Mouse (Mus musculus) macrophage (primary cell): ENCODE measurements at regions not wholly inside any gene's neighbourhood (a gene's known extent, or its start where the extent isn't known, plus 50 kb on each side); places are given as distances from the start of the nearest gene placed in this dataset.

Experiments
- H3K27ac ChIP-seq: fragments of 350-480 bp; formaldehyde crosslinking; 2 replicates; pipeline ENCODE4 v1.9.0; 2021
- H3K36me3 ChIP-seq: fragments of 350-480 bp; formaldehyde crosslinking; 2 replicates; pipeline ENCODE4 v1.9.0; 2021; ENCODE audit errors: inconsistent target
- H3K4me3 ChIP-seq: fragments of 350-480 bp; formaldehyde crosslinking; 2 replicates; pipeline ENCODE4 v1.9.0; 2021; ENCODE audit errors: inconsistent target
- H3K79me2 ChIP-seq: fragments of 350-480 bp; formaldehyde crosslinking; 2 replicates; pipeline ENCODE4 v1.9.0; 2021; ENCODE audit errors: inconsistent target
- WGBS: methylation state at CpG from one replicate; pipeline ENCODE4 v1.1.7; 2026; ENCODE audit warnings: inconsistent platforms; ENCODE audit not compliant: missing documents; 5-methylcytosine and 5-hydroxymethylcytosine counted together

DNA sequence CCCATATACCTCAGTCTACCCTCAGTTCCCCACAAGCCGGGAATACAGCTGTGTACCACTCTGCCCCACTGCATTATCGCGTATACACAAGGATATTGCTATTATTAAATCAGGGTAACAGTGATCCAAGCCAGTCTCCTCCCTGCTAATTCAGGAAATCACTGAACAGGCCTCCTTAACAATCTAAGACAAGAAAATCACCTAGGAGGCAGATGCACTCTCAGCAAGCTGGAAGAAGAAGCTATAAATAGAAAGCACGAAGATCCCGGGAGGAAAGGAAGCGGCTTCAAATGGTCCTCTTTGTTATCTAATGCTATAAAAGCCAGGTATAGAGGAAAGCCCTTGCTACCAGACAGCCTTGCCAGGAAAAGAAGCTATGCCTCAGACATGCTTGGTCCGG lies 304.6 kb downstream of the Wdr11 start:
- Histone ChIP-seq H3K79me2 (no peaks in the 10 kb centered on the region), H3K4me3 (no peak overlapping the region), H3K27ac (no peak overlapping the region), H3K36me3 (no peaks in the 10 kb centered on the region)
- WGBS = 69% methylated on average over 7 of the region's 7 CpGs

- H3K36me3 ChIP-seq = no peaks in the 10 kb centered on the region
- 78% methylated on average over 3 of the region's 3 CpGs for WGBS
- no peak overlapping the region for H3K27ac ChIP-seq
- H3K79me2 ChIP-seq = no peaks in the 10 kb centered on the region
- no peak overlapping the region for H3K4me3 ChIP-seq
Measured at GRCm38 (mm10) chr7:129897511-129897910, 305.8 kb downstream of the Wdr11 start.

DNA sequence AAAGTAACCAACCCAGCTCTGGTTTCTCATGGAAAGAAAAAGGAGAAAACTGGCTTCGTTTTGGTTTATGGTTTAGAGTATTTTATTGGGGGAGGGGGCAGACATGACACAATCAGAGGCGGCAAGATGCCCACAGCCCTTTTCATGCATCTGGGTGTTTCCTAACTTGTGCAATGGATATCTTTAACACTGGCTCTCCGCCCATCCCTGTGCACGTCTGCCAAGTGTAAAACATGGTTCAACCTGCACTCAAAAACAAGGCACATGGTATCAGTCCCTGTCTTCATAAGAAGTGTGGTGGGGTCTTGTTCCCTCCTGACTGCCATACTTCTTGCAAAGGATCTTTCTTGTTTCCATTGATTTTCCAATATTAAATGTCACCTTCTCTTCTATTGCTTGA lies 310.6 kb downstream of the Wdr11 start:
- Histone ChIP-seq H3K27ac (no peak overlapping the region), H3K4me3 (no peak overlapping the region), H3K79me2 (no peaks in the 10 kb centered on the region), H3K36me3 (no peaks in the 10 kb centered on the region)
- 84% methylated on average over 4 of the region's 4 CpGs for whole genome bisulfite sequencing

- WGBS = 92% methylated on average over 5 of the region's 5 CpGs
- H3K4me3 ChIP-seq = no peak overlapping the region
- no peak overlapping the region for H3K27ac ChIP-seq
- H3K36me3 ChIP-seq = no peaks in the 10 kb centered on the region
- H3K79me2 ChIP-seq = no peaks in the 10 kb centered on the region
Measured at GRCm38 (mm10) chr7:129903126-129903525, 311.5 kb downstream of the Wdr11 start.

DNA sequence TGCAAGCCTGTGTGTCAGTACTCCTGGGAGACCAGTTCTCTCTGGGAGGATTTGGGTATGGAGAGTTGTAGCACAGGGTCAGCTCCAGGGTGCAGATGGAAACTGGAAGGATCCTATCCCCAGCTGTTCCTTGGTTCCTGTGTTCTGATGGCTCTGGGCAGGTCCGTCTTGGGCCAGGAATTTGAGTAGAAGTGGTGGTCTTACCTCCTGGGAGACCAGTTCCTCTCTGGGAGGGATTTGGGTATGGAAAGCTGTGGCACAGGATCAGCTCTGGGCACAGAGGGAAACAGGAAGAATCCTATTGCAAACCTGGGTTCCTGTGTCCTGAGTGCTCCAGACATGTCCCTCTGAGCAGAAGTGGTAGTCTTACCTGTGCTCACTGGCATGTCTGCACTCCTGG lies 314.5 kb downstream of the Wdr11 start:
- no peaks in the 10 kb centered on the region for H3K79me2 ChIP-seq
- H3K36me3 ChIP-seq = no peaks in the 10 kb centered on the region
- no peak overlapping the region for H3K4me3 ChIP-seq
- no peak overlapping the region for H3K27ac ChIP-seq
- no CpG with 5 or more reads among the region's 1 CpGs for WGBS

DNA sequence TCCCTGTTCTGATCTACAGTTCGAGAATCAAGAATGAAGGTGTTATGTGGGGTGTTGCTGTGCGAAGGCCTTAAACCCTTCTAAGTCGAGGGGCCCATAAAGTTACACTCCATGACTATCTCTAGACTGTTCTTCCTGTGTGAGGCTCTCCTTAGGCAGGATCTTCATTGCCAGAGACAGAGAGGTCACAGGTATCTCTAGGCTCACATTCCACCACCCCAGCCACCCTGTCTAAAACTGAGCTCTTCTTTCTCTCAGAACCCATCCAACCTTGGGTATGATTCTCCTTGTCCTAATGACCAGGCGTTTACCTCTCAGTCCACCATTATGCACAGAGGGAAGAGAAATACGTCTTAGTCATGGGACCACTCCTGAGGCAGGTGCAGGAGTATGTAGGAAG lies 317.2 kb downstream of the Wdr11 start:
- no peaks in the 10 kb centered on the region for H3K36me3 ChIP-seq
- no peak overlapping the region for H3K4me3 ChIP-seq
- H3K27ac ChIP-seq = no peak overlapping the region
- 92% methylated on average over 5 of the region's 5 CpGs for WGBS
- H3K79me2 ChIP-seq = no peaks in the 10 kb centered on the region

GRCm38 (mm10) chr7:129909730-129910129 lies 318.1 kb downstream of the Wdr11 start:
- no peaks in the 10 kb centered on the region for H3K79me2 ChIP-seq
- WGBS = 67% methylated on average over 1 of the region's 1 CpGs
- no peak overlapping the region for H3K4me3 ChIP-seq
- H3K27ac ChIP-seq = no peak overlapping the region
- H3K36me3 ChIP-seq = no peaks in the 10 kb centered on the region

GRCm38 (mm10) chr7:129910826-129911225 lies 319.2 kb downstream of the Wdr11 start:
- 78% methylated on average over 3 of the region's 3 CpGs for WGBS
- H3K79me2 ChIP-seq = no peaks in the 10 kb centered on the region

GRCm38 (mm10) chr7:129914871-129915270 lies 323.2 kb downstream of the Wdr11 start:
- Histone ChIP-seq H3K79me2 (no peaks in the 10 kb centered on the region), H3K27ac (no peak overlapping the region), H3K36me3 (no peaks in the 10 kb centered on the region), H3K4me3 (no peak overlapping the region)
- WGBS = 91% methylated on average over 6 of the region's 6 CpGs

More at GRCm38 (mm10) chr7:129910826-129911225, 319.2 kb downstream of the Wdr11 start:
- Histone ChIP-seq H3K36me3 (no peaks in the 10 kb centered on the region), H3K4me3 (no peak overlapping the region), H3K27ac (no peak overlapping the region)

DNA sequence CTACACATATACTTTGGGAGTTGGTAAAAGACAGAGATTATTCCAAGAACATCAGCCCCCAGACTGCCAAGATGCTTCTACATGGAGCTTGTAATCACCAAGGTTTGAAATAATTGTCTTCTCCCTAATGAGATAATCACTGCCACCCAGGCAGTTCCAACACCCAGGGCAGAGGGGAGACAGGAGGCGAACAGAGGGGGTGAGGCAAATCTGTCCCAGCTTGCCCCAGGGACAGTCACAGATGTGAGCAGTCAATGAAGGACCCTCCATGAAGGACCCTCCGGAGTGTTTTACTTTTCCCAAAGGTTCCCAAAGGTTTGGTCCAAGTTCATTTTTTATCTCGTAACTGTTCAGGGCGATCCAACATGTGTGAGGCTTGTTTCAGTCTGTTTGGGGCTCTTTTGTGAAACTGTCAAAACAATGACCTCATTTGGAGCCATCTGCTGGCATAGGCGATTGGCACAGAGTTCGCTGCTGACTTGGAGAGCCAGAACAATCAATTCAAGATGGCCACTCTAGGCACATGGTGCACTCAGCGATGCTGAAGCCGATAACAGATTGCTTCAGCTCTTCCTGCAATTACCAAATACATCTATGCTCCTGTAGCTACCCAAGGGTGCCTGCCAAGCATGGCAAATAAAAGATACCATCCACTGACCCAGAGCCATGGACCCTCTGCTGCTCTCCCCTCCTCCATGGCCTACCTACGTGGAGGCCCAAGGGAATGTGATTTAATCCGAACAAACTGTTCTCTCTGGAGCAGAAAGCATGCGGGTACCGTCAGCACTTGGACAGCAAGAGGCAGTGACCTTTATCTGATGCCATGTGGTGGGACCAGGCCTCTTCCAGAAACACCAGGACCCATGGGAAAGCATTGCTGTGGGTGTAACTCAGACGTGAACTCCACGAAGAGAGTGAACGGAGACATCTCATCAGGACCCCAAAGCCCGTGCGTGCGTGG lies 326.9 kb downstream of the Wdr11 start:
- Histone ChIP-seq H3K36me3 (no peaks in the 10 kb centered on the region), H3K27ac (no peak overlapping the region), H3K79me2 (no peaks in the 10 kb centered on the region), H3K4me3 (no peak overlapping the region)
- WGBS = 91% methylated on average over 18 of the region's 18 CpGs

DNA sequence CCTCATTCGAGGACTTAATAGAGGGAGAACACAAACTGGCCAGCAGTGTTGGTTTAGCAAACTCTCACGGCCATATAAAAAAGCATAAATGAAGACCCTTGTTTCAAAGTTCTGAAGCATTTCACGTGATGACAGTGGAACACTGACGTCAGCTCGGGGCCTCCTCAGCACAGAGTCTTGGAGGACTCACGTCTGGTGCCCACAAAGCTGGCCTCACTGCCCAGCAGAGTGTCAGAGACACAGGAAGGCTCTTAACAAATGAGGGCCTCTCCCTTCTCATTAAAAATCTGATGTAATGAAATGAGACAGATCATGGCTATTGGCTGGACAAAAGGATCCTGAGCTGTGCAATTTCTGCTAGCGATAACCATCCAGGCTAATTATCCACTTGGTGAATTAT lies 330.6 kb downstream of the Wdr11 start:
- no peaks in the 10 kb centered on the region for H3K36me3 ChIP-seq
- H3K27ac ChIP-seq = no peak overlapping the region
- 83% methylated on average over 7 of the region's 7 CpGs for WGBS
- H3K79me2 ChIP-seq = no peaks in the 10 kb centered on the region
- no peak overlapping the region for H3K4me3 ChIP-seq

DNA sequence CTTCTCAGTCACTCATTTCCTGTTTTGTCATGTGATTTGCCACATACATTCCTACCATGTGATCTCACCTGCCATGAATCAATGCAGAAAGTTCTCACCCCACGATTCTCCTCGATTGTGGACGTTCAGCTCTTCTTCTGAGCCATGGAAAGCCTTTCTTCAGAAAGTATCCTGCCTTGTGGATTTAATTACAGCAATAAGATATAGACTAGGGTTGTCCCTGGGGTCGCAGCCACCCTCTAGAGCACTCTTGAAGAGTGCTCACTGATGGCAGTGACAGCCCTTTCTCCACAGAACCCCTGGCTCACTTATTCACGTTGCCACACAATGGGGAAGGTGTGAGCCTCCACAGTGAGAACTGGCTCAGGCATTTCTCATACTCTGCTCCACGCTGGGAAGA lies 345.1 kb downstream of the Wdr11 start:
- WGBS = 73% methylated on average over 6 of the region's 6 CpGs
- no peaks in the 10 kb centered on the region for H3K36me3 ChIP-seq
- H3K27ac ChIP-seq = no peak overlapping the region
- H3K79me2 ChIP-seq = no peaks in the 10 kb centered on the region
- H3K4me3 ChIP-seq = no peak overlapping the region

GRCm38 (mm10) chr7:129937715-129938114 lies 346.1 kb downstream of the Wdr11 start:
- Histone ChIP-seq H3K79me2 (no peaks in the 10 kb centered on the region), H3K36me3 (no peaks in the 10 kb centered on the region), H3K4me3 (no peak overlapping the region), H3K27ac (no peak overlapping the region)
- WGBS = 94% methylated on average over 6 of the region's 6 CpGs

GRCm38 (mm10) chr7:129938141-129938540 lies 346.5 kb downstream of the Wdr11 start:
- 92% methylated on average over 10 of the region's 10 CpGs for WGBS

GRCm38 (mm10) chr7:129939266-129939665 lies 347.6 kb downstream of the Wdr11 start:
- Histone ChIP-seq H3K79me2 (no peaks in the 10 kb centered on the region), H3K4me3 (no peak overlapping the region), H3K27ac (no peak overlapping the region), H3K36me3 (no peaks in the 10 kb centered on the region)
- 85% methylated on average over 5 of the region's 5 CpGs for WGBS

More at GRCm38 (mm10) chr7:129938141-129938540, 346.5 kb downstream of the Wdr11 start:
- Histone ChIP-seq H3K4me3 (no peak overlapping the region), H3K79me2 (no peaks in the 10 kb centered on the region), H3K36me3 (no peaks in the 10 kb centered on the region), H3K27ac (no peak overlapping the region)
